Mouse (Mus musculus): Measurements from ENCODE around the gene Fryl. TPM values are rescaled to one million over a fixed set of nuclear protein-coding genes. Genes with fewer than 3 reads are reported as not detected.

Gene Fryl
- total and polyA plus RNA-seq, 2 experiments from 2014 or later: 17.7 to 53.6 TPM

- H3K27ac ChIP-seq (ENCODE audit: low read depth, low read length): no peak overlapping the region
- WGBS: 56% methylated on average over 5 of the region's 5 CpGs
- H3K27me3 ChIP-seq (ENCODE audit: insufficient read depth, low read length): no peaks in the 10 kb centered on the region
- no peak for ATAC-seq
- no peak for TF ChIP-seq CTCF (IDR thresholded peaks at IDR 0.05; ENCODE audit: low read depth)
- no peak overlapping the region for H3K4me3 ChIP-seq (ENCODE audit: low read depth, low read length)
- no peaks in the 10 kb centered on the region for H3K36me3 ChIP-seq (ENCODE audit: insufficient read depth)
- no peak overlapping the region for H3K4me2 ChIP-seq (ENCODE audit: low read depth)
- no peaks in the 10 kb centered on the region for H3K9me3 ChIP-seq (ENCODE audit: low read length)
- DNase-seq: no peak
- no peak overlapping the region for H3K9ac ChIP-seq
- no peaks in the 10 kb centered on the region for H3K4me1 ChIP-seq (ENCODE audit: insufficient read depth)
These were observed 7.7 kb upstream of the Fryl start for GRCm38 (mm10) chr5:73264122-73264521.

GRCm38 (mm10) chr5:73257723-73258122 lies 1.3 kb upstream of the Fryl start:
- peak overlapping the region; percentile 6; the same call in 1 of the 2 replicates for H3K9ac ChIP-seq
- no peaks in the 10 kb centered on the region for H3K27me3 ChIP-seq (ENCODE audit: insufficient read depth, low read length)
- no peak overlapping the region for H3K4me3 ChIP-seq (ENCODE audit: low read depth, low read length)
- ATAC-seq (no peak), DNase-seq (no peak)
- H3K27ac ChIP-seq (ENCODE audit: low read depth, low read length): no peak overlapping the region
- H3K4me1 ChIP-seq (ENCODE audit: insufficient read depth): peaks cover 14% of the 10 kb centered on the region
- no peak for TF ChIP-seq CTCF (IDR thresholded peaks at IDR 0.05; ENCODE audit: low read depth)
- peak overlapping the region; percentile 52; the same call in 1 of the 2 replicates for H3K4me2 ChIP-seq (ENCODE audit: low read depth)
- whole genome bisulfite sequencing: 55% methylated on average over 8 of the region's 8 CpGs
- no peaks in the 10 kb centered on the region for H3K9me3 ChIP-seq (ENCODE audit: low read length)
- H3K36me3 ChIP-seq (ENCODE audit: insufficient read depth): no peaks in the 10 kb centered on the region

GRCm38 (mm10) chr5:73257096-73257495 lies 677 bp upstream of the Fryl start:
- no peak; the same call in 1 of the 2 replicates for TF ChIP-seq CTCF (IDR thresholded peaks at IDR 0.05; ENCODE audit: low read depth)
- Histone ChIP-seq H3K27ac (ENCODE audit: low read depth, low read length) (peak overlapping the region; percentile 75; the same call in 1 of the 2 replicates), H3K9me3 (ENCODE audit: low read length) (no peaks in the 10 kb centered on the region), H3K27me3 (ENCODE audit: insufficient read depth, low read length) (no peaks in the 10 kb centered on the region), H3K9ac (peak overlapping the region; percentile 6; the same call in 1 of the 2 replicates), H3K4me3 (ENCODE audit: low read depth, low read length) (peak overlapping the region; percentile 97), H3K4me1 (ENCODE audit: insufficient read depth) (peaks cover 14% of the 10 kb centered on the region), H3K36me3 (ENCODE audit: insufficient read depth) (no peaks in the 10 kb centered on the region), H3K4me2 (ENCODE audit: low read depth) (peak overlapping the region; percentile 52)
- ATAC-seq: no peak
- WGBS: 3% methylated on average over 11 of the region's 11 CpGs
- no peak for DNase-seq

- under 1% methylated on average over 101 of the region's 129 CpGs for WGBS
- DNase-seq: peak; percentile 85
- Histone ChIP-seq H3K4me1 (ENCODE audit: insufficient read depth) (peaks cover 14% of the 10 kb centered on the region), H3K4me2 (ENCODE audit: low read depth) (peak overlapping the region; percentile 54), H3K36me3 (ENCODE audit: insufficient read depth) (no peaks in the 10 kb centered on the region), H3K9ac (peak overlapping the region; percentile 98), H3K4me3 (ENCODE audit: low read depth, low read length) (peak overlapping the region; percentile 97), H3K9me3 (ENCODE audit: low read length) (no peaks in the 10 kb centered on the region), H3K27ac (ENCODE audit: low read depth, low read length) (peak overlapping the region; percentile 98), H3K27me3 (ENCODE audit: insufficient read depth, low read length) (no peaks in the 10 kb centered on the region)
- TF ChIP-seq CTCF (IDR thresholded peaks at IDR 0.05; ENCODE audit: low read depth): no peak
- peak; percentile 73 for ATAC-seq
These were observed 833 bp downstream of the Fryl start for GRCm38 (mm10) chr5:73255321-73256251.

- Histone ChIP-seq H3K9ac (peak overlapping the region; percentile 98), H3K4me3 (ENCODE audit: low read depth, low read length) (peak overlapping the region; percentile 97), H3K9me3 (ENCODE audit: low read length) (no peaks in the 10 kb centered on the region), H3K4me1 (ENCODE audit: insufficient read depth) (peaks cover 14% of the 10 kb centered on the region), H3K36me3 (ENCODE audit: insufficient read depth) (no peaks in the 10 kb centered on the region), H3K27me3 (ENCODE audit: insufficient read depth, low read length) (no peaks in the 10 kb centered on the region), H3K4me2 (ENCODE audit: low read depth) (peak overlapping the region; percentile 54), H3K27ac (ENCODE audit: low read depth, low read length) (0 out of 2 replicates have a peak overlapping the region, but pooled peaks have one; percentile 98)
- WGBS: 29% methylated on average over 5 of the region's 5 CpGs
- DNase-seq (no peak), ATAC-seq (no peak)
- TF ChIP-seq CTCF (IDR thresholded peaks at IDR 0.05; ENCODE audit: low read depth): no peak
These were observed 1.8 kb downstream of the Fryl start for GRCm38 (mm10) chr5:73254660-73255059.

GRCm38 (mm10) chr5:73252739-73253138 lies 3.7 kb downstream of the Fryl start:
- no peak for ATAC-seq
- no peak for DNase-seq
- no peaks in the 10 kb centered on the region for H3K36me3 ChIP-seq (ENCODE audit: insufficient read depth)

GRCm38 (mm10) chr5:73249341-73249740 lies 7.1 kb downstream of the Fryl start:
- H3K9me3 ChIP-seq (ENCODE audit: low read length): no peaks in the 10 kb centered on the region
- DNase-seq: no peak
- peaks cover 5% of the 10 kb centered on the region for H3K4me1 ChIP-seq (ENCODE audit: insufficient read depth)
- no peak overlapping the region for H3K27ac ChIP-seq (ENCODE audit: low read depth, low read length)
- no peak overlapping the region for H3K9ac ChIP-seq
- WGBS: 94% methylated on average over 4 of the region's 4 CpGs
- H3K4me2 ChIP-seq (ENCODE audit: low read depth): no peak overlapping the region
- ATAC-seq: no peak
- no peaks in the 10 kb centered on the region for H3K36me3 ChIP-seq (ENCODE audit: insufficient read depth)
- no peak overlapping the region for H3K4me3 ChIP-seq (ENCODE audit: low read depth, low read length)
- no peaks in the 10 kb centered on the region for H3K27me3 ChIP-seq (ENCODE audit: insufficient read depth, low read length)
- TF ChIP-seq CTCF (IDR thresholded peaks at IDR 0.05; ENCODE audit: low read depth): no peak

More at GRCm38 (mm10) chr5:73252739-73253138, 3.7 kb downstream of the Fryl start:
- H3K27ac ChIP-seq (ENCODE audit: low read depth, low read length): no peak overlapping the region
- H3K27me3 ChIP-seq (ENCODE audit: insufficient read depth, low read length): no peaks in the 10 kb centered on the region
- H3K4me1 ChIP-seq (ENCODE audit: insufficient read depth): peaks cover 14% of the 10 kb centered on the region
- H3K4me3 ChIP-seq (ENCODE audit: low read depth, low read length): no peak overlapping the region
- TF ChIP-seq CTCF (IDR thresholded peaks at IDR 0.05; ENCODE audit: low read depth): no peak
- H3K9ac ChIP-seq: no peak overlapping the region
- H3K4me2 ChIP-seq (ENCODE audit: low read depth): no peak overlapping the region
- H3K9me3 ChIP-seq (ENCODE audit: low read length): no peaks in the 10 kb centered on the region
